Mouse (Mus musculus): Measurements from ENCODE around the gene Cyct. TPM values are rescaled to one million over a fixed set of nuclear protein-coding genes. Genes with fewer than 3 reads are reported as not detected.

The Cyct gene
- polyA plus RNA-seq (2014; fragmentation: Nextera tagmentation; extraction: Ambion mirVana): not detected in 2 replicates

- Histone ChIP-seq H3K27me3 (ENCODE audit: control insufficient read depth, insufficient read depth, low read length) (no peaks in the 10 kb centered on the region), H3K4me2 (replicated peaks; ENCODE audit: low read depth, low read length) (no peak within 1 kb of the TSS), H3K4me3 (ENCODE audit: low read depth, low read length) (no peak within 1 kb of the TSS), H3K36me3 (ENCODE audit: control insufficient read depth, insufficient read depth, low read length) (no peaks in the 10 kb centered on the region), H3K9me3 (ENCODE audit: control insufficient read depth, low read depth, low read length) (no peaks in the 10 kb centered on the region), H3K4me1 (ENCODE audit: control insufficient read depth, insufficient read depth, low read length) (no peaks in the 10 kb centered on the region), H3K9ac (replicated peaks; ENCODE audit: low read depth, low read length) (no peak within 1 kb of the TSS), H3K27ac (ENCODE audit: low read length) (no peak within 1 kb of the TSS)
- ATAC-seq (ENCODE audit: insufficient number of reproducible peaks, insufficient read depth, low FRiP score, low read depth): no peak
- 87% methylated on average over 11 of the region's 11 CpGs for WGBS
Observed at GRCm38 (mm10) chr2:76360226-76360625, at the start of gene Cyct. TSS of gene Cyct (minus strand) at chr2:76360450.

- 93% methylated on average over 2 of the region's 2 CpGs for WGBS
- Histone ChIP-seq H3K36me3 (ENCODE audit: control insufficient read depth, insufficient read depth, low read length) (no peaks in the 10 kb centered on the region), H3K4me2 (replicated peaks; ENCODE audit: low read depth, low read length) (no peak overlapping the region), H3K4me1 (ENCODE audit: control insufficient read depth, insufficient read depth, low read length) (no peaks in the 10 kb centered on the region), H3K9me3 (ENCODE audit: control insufficient read depth, low read depth, low read length) (no peaks in the 10 kb centered on the region), H3K4me3 (ENCODE audit: low read depth, low read length) (no peak overlapping the region), H3K27ac (ENCODE audit: low read length) (no peak overlapping the region), H3K27me3 (ENCODE audit: control insufficient read depth, insufficient read depth, low read length) (no peaks in the 10 kb centered on the region), H3K9ac (replicated peaks; ENCODE audit: low read depth, low read length) (no peak overlapping the region)
- ATAC-seq (ENCODE audit: insufficient number of reproducible peaks, insufficient read depth, low FRiP score, low read depth): no peak
Observed at GRCm38 (mm10) chr2:76409986-76410385, 49.7 kb upstream of the Cyct start.

GRCm38 (mm10) chr2:76409526-76409925 is 49.3 kb upstream of the Cyct start:
- no peak overlapping the region for H3K27ac ChIP-seq (ENCODE audit: low read length)
- no peak for ATAC-seq (ENCODE audit: insufficient number of reproducible peaks, insufficient read depth, low FRiP score, low read depth)
- H3K4me3 ChIP-seq (ENCODE audit: low read depth, low read length): no peak overlapping the region
- no peaks in the 10 kb centered on the region for H3K27me3 ChIP-seq (ENCODE audit: control insufficient read depth, insufficient read depth, low read length)
- H3K4me1 ChIP-seq (ENCODE audit: control insufficient read depth, insufficient read depth, low read length): no peaks in the 10 kb centered on the region
- H3K4me2 ChIP-seq (replicated peaks; ENCODE audit: low read depth, low read length): no peak overlapping the region
- no peak overlapping the region for H3K9ac ChIP-seq (replicated peaks; ENCODE audit: low read depth, low read length)
- H3K36me3 ChIP-seq (ENCODE audit: control insufficient read depth, insufficient read depth, low read length): no peaks in the 10 kb centered on the region
- 74% methylated on average over 1 of the region's 1 CpGs for WGBS
- no peaks in the 10 kb centered on the region for H3K9me3 ChIP-seq (ENCODE audit: control insufficient read depth, low read depth, low read length)

DNA sequence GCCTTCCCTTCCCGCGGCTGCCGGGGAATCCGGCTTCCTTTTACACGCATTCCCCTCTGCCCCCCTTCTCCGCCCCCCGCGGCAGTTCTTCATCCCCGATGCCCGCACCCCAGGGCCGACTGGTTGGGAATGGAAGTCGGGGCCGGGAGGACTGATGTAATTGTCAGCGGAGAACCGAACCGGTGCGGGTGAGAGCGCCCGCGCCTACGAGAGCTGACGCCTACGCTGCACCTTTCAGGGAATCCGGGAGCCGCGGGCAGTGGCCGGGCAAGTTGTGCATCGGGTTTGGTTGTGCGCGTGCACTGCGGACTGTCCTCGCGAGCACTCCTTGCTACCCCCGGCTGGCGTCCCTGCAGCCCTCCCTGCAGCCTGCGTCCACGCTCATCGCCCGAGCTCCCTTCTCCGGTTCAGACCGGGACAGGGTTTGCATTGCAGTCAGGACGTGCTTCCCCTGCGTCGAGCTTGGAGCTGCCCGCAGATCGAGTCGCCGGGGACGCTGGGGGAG is 46.7 kb upstream of the Cyct start:
- Histone ChIP-seq H3K9ac (replicated peaks; ENCODE audit: low read depth, low read length) (peak overlapping the region; percentile 60), H3K36me3 (ENCODE audit: control insufficient read depth, insufficient read depth, low read length) (no peaks in the 10 kb centered on the region), H3K27ac (ENCODE audit: low read length) (peak overlapping the region; percentile 21; the same call in 1 of the 2 replicates), H3K27me3 (ENCODE audit: control insufficient read depth, insufficient read depth, low read length) (no peaks in the 10 kb centered on the region), H3K4me1 (ENCODE audit: control insufficient read depth, insufficient read depth, low read length) (no peaks in the 10 kb centered on the region), H3K4me3 (ENCODE audit: low read depth, low read length) (peak overlapping the region; percentile 85), H3K4me2 (replicated peaks; ENCODE audit: low read depth, low read length) (peak overlapping the region; percentile 91), H3K9me3 (ENCODE audit: control insufficient read depth, low read depth, low read length) (no peaks in the 10 kb centered on the region)
- peak; percentile 23; the same call in 1 of the 2 replicates for ATAC-seq (ENCODE audit: insufficient number of reproducible peaks, insufficient read depth, low FRiP score, low read depth)
- WGBS: under 1% methylated on average over 47 of the region's 49 CpGs

DNA sequence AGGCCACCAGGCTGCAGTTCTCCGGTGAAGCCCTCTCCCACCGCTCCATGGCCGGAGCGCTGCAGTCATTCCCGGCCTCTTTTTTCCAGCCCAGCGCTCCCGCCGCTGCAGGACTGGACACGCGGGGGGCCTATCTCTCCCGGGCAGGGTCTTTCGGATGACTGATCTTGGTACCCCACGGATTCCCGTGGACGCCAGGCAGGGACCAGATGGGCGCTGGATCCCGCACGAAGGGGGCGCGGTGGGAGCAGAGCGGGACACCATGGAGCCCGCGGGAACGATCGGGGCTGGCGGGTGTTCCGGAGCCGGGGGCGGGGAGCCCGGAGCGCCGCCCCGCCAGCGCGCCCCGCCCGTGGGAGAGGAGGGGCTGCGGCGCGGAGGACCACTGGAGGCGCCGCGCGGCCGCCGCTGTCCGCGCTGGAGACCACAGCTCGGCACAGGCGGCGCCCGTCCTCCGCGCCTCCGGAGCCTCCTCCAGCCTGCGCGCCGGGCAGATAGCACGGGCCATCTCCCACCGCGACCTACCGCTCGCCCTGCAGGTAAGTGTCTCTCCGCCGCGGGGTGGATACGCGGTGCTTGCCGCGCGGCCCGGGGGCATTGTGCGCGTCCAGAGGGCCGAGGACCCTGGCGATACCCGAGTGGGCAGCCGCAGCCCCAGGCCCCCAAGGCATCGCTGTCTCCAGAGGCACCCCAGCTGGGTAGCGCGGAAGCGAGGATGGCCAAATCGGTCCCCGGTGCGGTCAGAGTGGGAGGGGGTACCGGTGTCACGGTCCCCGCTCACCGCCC is 46.1 kb upstream of the Cyct start, which contains the start of gene Osbpl6:
Osbpl6 (plus strand) TSS at position 358 of the 786 bp plus-strand sequence.
- Histone ChIP-seq H3K36me3 (ENCODE audit: control insufficient read depth, insufficient read depth, low read length) (no peaks in the 10 kb centered on the region), H3K27ac (ENCODE audit: low read length) (peak within 1 kb of the TSS; percentile 69; the same call in 1 of the 2 replicates), H3K9ac (replicated peaks; ENCODE audit: low read depth, low read length) (peak within 1 kb of the TSS; percentile 60), H3K4me2 (replicated peaks; ENCODE audit: low read depth, low read length) (peak within 1 kb of the TSS; percentile 91), H3K27me3 (ENCODE audit: control insufficient read depth, insufficient read depth, low read length) (no peaks in the 10 kb centered on the region), H3K4me3 (ENCODE audit: low read depth, low read length) (peak within 1 kb of the TSS; percentile 85), H3K9me3 (ENCODE audit: control insufficient read depth, low read depth, low read length) (no peaks in the 10 kb centered on the region), H3K4me1 (ENCODE audit: control insufficient read depth, insufficient read depth, low read length) (no peaks in the 10 kb centered on the region)
- peak; percentile 91 for ATAC-seq (ENCODE audit: insufficient number of reproducible peaks, insufficient read depth, low FRiP score, low read depth)
- under 1% methylated on average over 63 of the region's 89 CpGs for WGBS

- WGBS: 1% methylated on average over 15 of the region's 15 CpGs
- H3K4me3 ChIP-seq (ENCODE audit: low read depth, low read length): peak overlapping the region; percentile 85
Observed at GRCm38 (mm10) chr2:76405596-76406150, 45.4 kb upstream of the Cyct start.

DNA sequence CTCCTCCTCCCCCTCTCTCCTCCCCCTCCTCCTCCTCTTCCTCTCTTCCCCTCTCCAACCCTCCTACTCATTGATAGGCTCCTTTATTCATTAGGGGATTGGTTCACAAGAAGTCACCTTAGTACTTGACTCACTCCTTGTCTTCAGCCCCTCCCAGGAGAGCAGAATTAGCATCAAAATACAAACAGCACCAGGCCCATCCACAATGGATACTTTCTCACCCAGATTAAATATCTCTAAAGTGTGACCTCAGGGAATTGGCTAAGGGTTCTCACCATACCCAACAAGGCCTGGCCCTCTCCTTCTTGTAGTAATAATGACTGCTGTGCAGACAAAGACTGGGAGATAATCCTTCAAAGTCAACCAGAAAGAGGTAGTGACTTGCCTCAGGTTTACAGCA is 39.9 kb upstream of the Cyct start:
- Histone ChIP-seq H3K27ac (ENCODE audit: low read length) (no peak overlapping the region), H3K9ac (replicated peaks; ENCODE audit: low read depth, low read length) (no peak overlapping the region), H3K4me2 (replicated peaks; ENCODE audit: low read depth, low read length) (no peak overlapping the region), H3K27me3 (ENCODE audit: control insufficient read depth, insufficient read depth, low read length) (no peaks in the 10 kb centered on the region), H3K4me1 (ENCODE audit: control insufficient read depth, insufficient read depth, low read length) (no peaks in the 10 kb centered on the region), H3K36me3 (ENCODE audit: control insufficient read depth, insufficient read depth, low read length) (no peaks in the 10 kb centered on the region), H3K9me3 (ENCODE audit: control insufficient read depth, low read depth, low read length) (no peaks in the 10 kb centered on the region), H3K4me3 (ENCODE audit: low read depth, low read length) (no peak overlapping the region)
- no peak for ATAC-seq (ENCODE audit: insufficient number of reproducible peaks, insufficient read depth, low FRiP score, low read depth)

More at GRCm38 (mm10) chr2:76405596-76406150, 45.4 kb upstream of the Cyct start:
- Histone ChIP-seq H3K4me2 (replicated peaks; ENCODE audit: low read depth, low read length) (peak overlapping the region; percentile 91), H3K27me3 (ENCODE audit: control insufficient read depth, insufficient read depth, low read length) (no peaks in the 10 kb centered on the region), H3K9ac (replicated peaks; ENCODE audit: low read depth, low read length) (peak overlapping the region; percentile 60), H3K36me3 (ENCODE audit: control insufficient read depth, insufficient read depth, low read length) (no peaks in the 10 kb centered on the region), H3K4me1 (ENCODE audit: control insufficient read depth, insufficient read depth, low read length) (no peaks in the 10 kb centered on the region), H3K9me3 (ENCODE audit: control insufficient read depth, low read depth, low read length) (no peaks in the 10 kb centered on the region), H3K27ac (ENCODE audit: low read length) (peak overlapping the region; percentile 69; the same call in 1 of the 2 replicates)
- peak; percentile 30; the same call in 1 of the 2 replicates for ATAC-seq (ENCODE audit: insufficient number of reproducible peaks, insufficient read depth, low FRiP score, low read depth)

- Histone ChIP-seq H3K9ac (replicated peaks; ENCODE audit: low read depth, low read length) (no peak overlapping the region), H3K27ac (ENCODE audit: low read length) (no peak overlapping the region), H3K27me3 (ENCODE audit: control insufficient read depth, insufficient read depth, low read length) (no peaks in the 10 kb centered on the region), H3K9me3 (ENCODE audit: control insufficient read depth, low read depth, low read length) (no peaks in the 10 kb centered on the region), H3K4me2 (replicated peaks; ENCODE audit: low read depth, low read length) (no peak overlapping the region), H3K36me3 (ENCODE audit: control insufficient read depth, insufficient read depth, low read length) (peaks cover 11% of the 10 kb centered on the region; the same call in 1 of the 2 replicates), H3K4me1 (ENCODE audit: control insufficient read depth, insufficient read depth, low read length) (no peaks in the 10 kb centered on the region), H3K4me3 (ENCODE audit: low read depth, low read length) (no peak overlapping the region)
- ATAC-seq (ENCODE audit: insufficient number of reproducible peaks, insufficient read depth, low FRiP score, low read depth): no peak
Observed at GRCm38 (mm10) chr2:76386531-76386930, 26.3 kb upstream of the Cyct start.
